11 mouse cellular contexts compared by ENCODE assay signal in genomic region chr4:109743984-109744383, GRCm38 (mm10).
DNase-seq lines count a peak whose midpoint lies in the region; ATAC-seq and TF ChIP-seq lines count a peak whose summit lies in the region.
"Had no signal": no experiment of that assay in that cellular context is flagged by ENCODE, and none has a peak within 500 bp of the region (broad histone marks: within the 10 kb centered on the region; RNA-seq: fewer than 3 reads in every experiment).

No protein-coding gene starts in this region.

- TF ChIP-seq CTCF in lung, adult 2 months (IDR thresholded peaks at IDR 0.05; ENCODE audit: insufficient read depth, low read length), result no peak

- 85% methylated on average over 2 of the region's 2 CpGs for WGBS in hindbrain, embryonic 11.5 days
- 69% methylated on average over 2 of the region's 2 CpGs for WGBS in hindbrain, embryonic 16.5 days
- WGBS in lung, adult 2 months, result 77% methylated on average over 2 of the region's 2 CpGs

- no peak overlapping the region for H3K27ac ChIP-seq in hindbrain, embryonic 11.5 days (ENCODE audit: low read depth, low read length)
- no peak overlapping the region for H3K27ac ChIP-seq in hindbrain, embryonic 16.5 days (ENCODE audit: low read depth, low read length)

- no peaks in the 10 kb centered on the region for H3K9me3 ChIP-seq in hindbrain, embryonic 11.5 days (ENCODE audit: control insufficient read depth, low read length)
- no peaks in the 10 kb centered on the region for H3K9me3 ChIP-seq in hindbrain, embryonic 16.5 days (ENCODE audit: control insufficient read depth, low read length)

- ATAC-seq in hindbrain, embryonic 11.5 days (ENCODE audit: low FRiP score), result no peak
- no peak for ATAC-seq in hindbrain, embryonic 16.5 days
- ATAC-seq in activated CD4-positive, CD25-positive, alpha-beta regulatory T cell, adult 4 months, result peak; percentile 32

- no peak for TF ChIP-seq POLR2A in lung, adult 2 months (IDR thresholded peaks at IDR 0.05; ENCODE audit: borderline replicate concordance, extremely low read depth, low read depth, low read length)

- no peak overlapping the region for H3K9ac ChIP-seq in hindbrain, embryonic 11.5 days (ENCODE audit: low read depth, low read length)
- no peak overlapping the region for H3K9ac ChIP-seq in hindbrain, embryonic 16.5 days (ENCODE audit: low read depth, low read length)

- no peak overlapping the region for H3K4me3 ChIP-seq in hindbrain, embryonic 11.5 days (ENCODE audit: low read depth, low read length)
- H3K4me3 ChIP-seq in hindbrain, embryonic 16.5 days (ENCODE audit: low read length), result no peak overlapping the region
- no peak overlapping the region for H3K4me3 ChIP-seq in lung, adult 2 months (replicated peaks; ENCODE audit: extremely low read depth, low read depth, low read length)

- H3K27me3 ChIP-seq in hindbrain, embryonic 11.5 days (ENCODE audit: control insufficient read depth, insufficient read depth, low read length), result no peaks in the 10 kb centered on the region
- no peaks in the 10 kb centered on the region for H3K27me3 ChIP-seq in hindbrain, embryonic 16.5 days (replicated peaks; ENCODE audit: control insufficient read depth, insufficient read depth, low read length)

- peak; percentile 15 for DNase-seq in hindbrain, embryonic 11.5 days (ENCODE audit: low spot score)
- peak; percentile 23 for DNase-seq in lung, postnatal 36 days
- no peak for DNase-seq in lung, adult 2 months
- peak; percentile 9 for DNase-seq in retina, postnatal 1 day
- DNase-seq in right cerebral cortex, postnatal 10 days (ENCODE audit: low spot score in 2 of 2), result no peak
- no peak for DNase-seq in adrenal gland, adult (ENCODE audit: inconsistent age in 2 of 2, low spot score in 1 of 2)
- DNase-seq: adrenal gland, adult 8-10 months; heart, postnatal 4 days; kidney, adult 8-10 months had no signal

- H3K4me1 ChIP-seq in hindbrain, embryonic 11.5 days (replicated peaks; ENCODE audit: control insufficient read depth, insufficient read depth, low read length), result no peaks in the 10 kb centered on the region
- no peaks in the 10 kb centered on the region for H3K4me1 ChIP-seq in hindbrain, embryonic 16.5 days (ENCODE audit: control insufficient read depth, insufficient read depth, low read depth, low read length)
- no peaks in the 10 kb centered on the region; the same call in 1 of the 2 replicates for H3K4me1 ChIP-seq in lung, adult 2 months (ENCODE audit: control insufficient read depth, insufficient read depth, low read length)

- no peak overlapping the region for H3K4me2 ChIP-seq in hindbrain, embryonic 11.5 days (replicated peaks; ENCODE audit: low read depth, low read length)
- no peak overlapping the region for H3K4me2 ChIP-seq in hindbrain, embryonic 16.5 days (ENCODE audit: low read length)

- H3K36me3 ChIP-seq in hindbrain, embryonic 11.5 days (ENCODE audit: control insufficient read depth, insufficient read depth, low read length), result no peaks in the 10 kb centered on the region
- no peaks in the 10 kb centered on the region for H3K36me3 ChIP-seq in hindbrain, embryonic 16.5 days (ENCODE audit: control insufficient read depth, insufficient read depth, low read length)

Comparison
In these comparisons a context has a peak if more than half of its experiments do, and no peak if none do; other contexts are left out.
1. DNase-seq: peak in hindbrain, embryonic 11.5 days (single experiment), lung, postnatal 36 days (single experiment) and retina, postnatal 1 day (single experiment); none in lung, adult 2 months (single experiment), right cerebral cortex, postnatal 10 days (0 of 2) and adrenal gland, adult (0 of 2).